Mouse (Mus musculus) heart, adult 8-10 months (tissue): ENCODE data around the gene Rapgefl1. TPM values are rescaled to one million over a fixed set of nuclear protein-coding genes. Genes with fewer than 3 reads are reported as not detected.

ENCODE experiments used
- DNase-seq: peaks from one replicate; pipeline ENCODE4 v3.0.0; 2022; ENCODE audit warnings: low spot score
- total RNA-seq, 4 experiments: library from RNA; stranded (reverse); gene quantifications; 2 replicates each; pipeline ENCODE4 v1.2.4; 2022

Rapgefl1 gene
- total RNA-seq = 1 to 10 TPM in 1 of 4 experiments, under 1 TPM in 3; 0.38 to 1.1 (median 0.76) TPM

- peak; percentile 73 for DNase-seq
Observed at GRCm38 (mm10) chr11:98836651-98837141, at the start of gene Rapgefl1. Gene Rapgefl1, plus strand, starts transcription at chr11:98836785.

GRCm38 (mm10) chr11:98787229-98787628 lies 49.4 kb upstream of the Rapgefl1 start:
- DNase-seq = no peak

- DNase-seq = no peak
Observed at GRCm38 (mm10) chr11:98787691-98788090, 48.9 kb upstream of the Rapgefl1 start.

DNA sequence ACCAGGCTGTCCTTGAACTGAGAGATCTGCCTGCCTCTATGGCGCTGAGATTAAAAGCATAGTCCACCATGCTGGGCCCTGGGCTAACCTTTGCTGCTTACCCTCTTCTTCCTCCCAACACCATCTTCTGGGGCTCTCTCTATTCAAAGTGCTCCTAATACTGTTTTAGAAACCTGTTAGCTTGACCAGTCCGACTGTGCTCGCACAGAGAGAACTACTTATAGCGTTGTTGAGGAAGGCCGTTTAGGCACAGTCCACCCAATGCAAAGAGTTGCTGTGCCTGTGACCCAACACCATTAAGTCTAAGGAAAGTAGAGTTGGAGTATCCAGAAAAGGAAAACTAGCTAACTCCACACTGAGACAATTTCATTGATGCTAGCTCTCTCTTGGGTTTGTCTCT lies 48.4 kb upstream of the Rapgefl1 start:
- no peak for DNase-seq

DNA sequence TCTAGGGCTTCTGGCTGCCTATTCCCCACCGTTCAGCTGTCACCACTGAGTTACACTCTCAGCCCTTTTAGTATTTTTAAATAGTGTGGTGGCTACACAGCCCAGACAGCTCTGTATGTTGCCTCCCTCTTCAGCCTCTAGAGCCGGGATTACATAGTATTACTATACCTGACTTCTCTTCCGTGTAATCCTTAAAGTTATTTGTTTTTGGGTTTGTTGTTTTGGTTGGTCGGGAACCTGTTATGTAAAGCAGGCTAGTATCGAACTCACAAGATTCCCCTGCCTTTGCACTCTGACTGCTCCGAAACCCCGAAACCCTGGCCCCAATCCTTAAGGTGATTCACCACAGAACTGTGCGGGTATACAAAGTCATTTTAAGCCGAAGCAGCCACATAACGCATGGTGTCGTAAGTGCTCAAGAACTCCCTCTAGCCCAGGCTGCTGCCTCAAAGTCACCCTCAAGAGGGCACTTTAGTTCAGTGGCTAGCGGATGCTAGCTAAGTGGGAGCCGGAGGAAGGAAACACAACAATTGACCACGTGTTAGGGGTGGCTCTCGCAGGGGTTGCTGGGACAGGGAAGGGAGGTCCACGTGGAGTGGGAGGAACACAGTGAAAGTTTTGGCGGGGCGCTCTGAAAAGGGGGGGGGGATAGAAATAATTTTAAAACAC lies 47.9 kb upstream of the Rapgefl1 start:
- peak; percentile 97 for DNase-seq

DNA sequence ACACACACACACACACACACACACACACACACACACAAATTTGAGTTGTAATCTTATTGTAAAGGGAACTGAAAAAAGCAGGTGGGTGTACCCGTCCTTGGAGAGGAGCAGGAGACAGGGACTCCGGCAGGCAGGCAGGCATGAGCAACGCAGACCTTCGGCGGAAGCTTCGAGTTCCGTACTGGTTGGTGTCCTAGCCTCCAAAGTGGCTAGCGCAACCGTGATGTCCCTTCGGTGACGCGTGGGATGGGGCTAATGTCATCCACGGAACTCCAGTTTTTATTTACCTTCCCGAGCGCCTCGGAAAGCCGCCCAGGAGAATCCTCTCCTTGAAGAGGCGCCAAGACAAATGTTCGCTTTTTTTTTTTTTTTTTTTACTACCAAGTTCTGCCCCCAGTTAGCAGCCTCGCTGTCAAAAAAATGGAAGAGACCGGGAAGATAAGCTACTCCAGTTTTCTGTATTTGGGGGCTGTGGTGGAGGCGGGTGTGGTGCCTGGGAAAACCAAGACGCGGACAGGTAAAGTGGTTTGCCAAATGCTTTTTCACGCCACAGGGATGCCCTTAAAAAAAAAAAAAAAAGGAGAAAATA lies 47.3 kb upstream of the Rapgefl1 start:
- DNase-seq = no peak

DNA sequence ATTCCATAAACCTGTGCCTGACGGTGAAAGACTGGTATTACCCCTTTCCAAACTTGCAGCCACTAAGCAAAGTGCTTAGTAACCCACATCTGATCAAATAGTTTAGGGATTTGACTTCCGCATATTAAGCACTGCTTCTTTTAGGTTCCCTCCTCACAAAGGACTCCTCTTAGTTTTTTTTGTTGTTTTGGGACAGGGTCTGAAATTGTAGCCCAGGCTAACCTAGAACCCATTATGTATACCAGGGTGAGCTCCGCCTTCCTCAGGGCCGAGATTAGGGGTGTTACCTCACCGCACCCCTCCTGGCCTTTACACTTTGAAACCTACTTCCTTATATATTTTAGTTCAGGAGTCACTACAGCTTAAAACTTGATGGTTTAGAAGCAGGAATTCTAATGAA lies 46.8 kb upstream of the Rapgefl1 start:
- no peak for DNase-seq

DNA sequence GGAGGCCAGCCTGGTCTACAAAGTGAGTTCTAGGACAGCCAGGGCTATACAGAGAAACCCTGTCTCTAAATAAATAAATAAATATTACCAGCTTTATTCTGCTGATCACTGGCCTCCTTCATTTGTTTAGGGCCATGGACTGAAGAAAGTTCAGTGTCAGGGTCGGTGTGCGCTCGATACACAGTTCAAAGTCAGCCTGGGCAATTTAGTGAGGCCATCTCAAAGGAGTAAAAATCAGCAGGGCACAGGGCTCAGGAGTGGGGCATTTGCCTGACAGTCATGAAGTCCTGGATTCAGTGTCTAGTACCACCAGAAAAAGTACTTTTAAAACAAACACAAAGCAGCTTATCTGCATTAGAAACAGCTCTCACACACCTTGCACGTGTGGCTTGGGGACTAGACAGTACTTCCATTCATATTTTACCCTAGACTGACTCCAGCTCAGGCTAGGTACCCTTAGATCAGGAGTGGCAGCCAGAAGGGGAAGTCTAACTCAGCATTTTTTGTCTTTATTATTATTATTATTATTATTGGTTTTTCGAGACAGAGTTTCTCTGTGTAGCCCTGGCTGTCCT lies 45.9 kb upstream of the Rapgefl1 start:
- no peak for DNase-seq

DNA sequence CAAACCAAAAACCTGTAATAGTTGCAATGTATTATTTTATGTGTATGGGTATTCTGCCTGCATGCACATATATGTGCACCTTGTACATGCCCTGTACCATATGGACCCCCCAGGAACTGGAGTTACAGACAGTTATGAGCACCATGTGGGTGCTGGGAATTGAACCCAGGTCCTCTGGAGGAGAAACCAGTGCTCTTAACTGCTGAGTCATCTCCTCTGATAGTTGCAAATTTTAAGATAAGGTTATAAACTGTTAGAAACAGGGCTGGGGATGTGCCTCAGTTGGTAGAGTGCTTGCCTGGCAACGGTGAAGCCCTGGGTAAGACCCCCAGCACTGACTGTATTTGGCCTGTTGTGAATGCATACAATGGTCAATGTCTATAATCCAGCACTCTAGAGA lies 45.1 kb upstream of the Rapgefl1 start:
- DNase-seq = no peak

- no peak for DNase-seq
Observed at GRCm38 (mm10) chr11:98792081-98792480, 44.5 kb upstream of the Rapgefl1 start.

DNA sequence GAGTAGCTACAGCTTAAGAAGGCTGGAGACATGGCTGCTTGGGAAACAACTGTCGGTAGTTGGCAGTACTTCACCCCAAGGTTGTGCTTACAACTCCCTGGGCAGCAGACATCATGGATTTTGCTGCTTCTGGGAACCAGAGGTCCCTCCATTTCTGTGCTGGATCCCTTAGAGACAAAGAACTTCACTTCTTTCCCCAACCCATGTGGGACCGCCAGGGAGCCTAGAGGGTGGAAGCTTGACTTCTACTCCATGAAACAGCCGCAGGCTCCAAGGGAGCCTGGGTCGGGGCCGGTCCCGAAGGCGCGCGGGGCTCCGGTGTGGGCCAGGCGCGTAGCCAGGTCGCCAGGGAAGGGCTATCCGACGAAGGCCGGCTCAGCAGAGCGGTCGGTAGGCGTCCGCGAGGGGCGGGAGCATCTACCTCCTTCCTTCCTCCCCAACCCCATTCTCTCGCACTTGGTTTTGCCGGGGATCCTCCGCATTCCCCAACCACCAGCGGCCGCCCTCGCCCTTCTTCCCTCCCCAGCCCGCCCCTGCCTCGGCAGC lies 42.0 kb upstream of the Rapgefl1 start:
- DNase-seq = peak; percentile 75

DNA sequence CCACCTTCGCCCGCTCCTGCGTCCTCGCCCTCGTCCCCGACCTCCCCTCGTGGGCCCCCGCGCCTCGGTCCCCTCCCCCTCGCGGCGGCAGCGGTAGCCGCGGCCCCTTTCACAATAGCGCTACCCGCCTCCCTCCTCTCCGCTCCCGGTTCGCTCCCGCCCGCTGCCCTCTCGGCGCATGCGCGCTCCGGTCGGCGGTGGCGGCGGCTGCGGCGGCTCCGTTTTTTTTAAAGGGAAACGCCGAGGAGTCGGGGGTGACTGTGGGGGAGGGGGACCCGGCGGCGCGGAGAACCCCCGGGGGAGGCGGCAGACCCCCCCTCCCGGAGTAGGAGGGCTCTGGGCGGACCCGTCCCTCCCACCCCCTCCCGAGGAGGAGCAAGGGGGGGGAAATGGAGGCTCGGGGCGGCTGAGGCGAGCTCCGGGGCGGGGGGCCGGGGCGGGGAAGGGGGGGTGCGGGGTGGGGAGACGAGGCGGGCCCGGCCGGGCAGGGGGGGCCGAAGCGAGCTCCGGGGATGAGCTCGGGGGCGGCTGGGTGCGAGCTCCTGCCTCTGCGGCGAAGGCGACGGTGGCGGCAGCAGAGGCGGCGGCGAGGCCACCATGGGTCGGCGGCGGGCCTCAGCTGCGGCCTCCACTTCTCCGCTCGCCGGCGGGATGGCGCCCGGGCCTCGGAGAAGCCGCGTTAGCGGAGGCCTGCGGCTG lies 41.4 kb upstream of the Rapgefl1 start, which contains the start of gene Msl1:
Msl1 (plus strand) TSS at position 502 of the 699 bp plus-strand sequence.
- DNase-seq = peak; percentile 76

DNA sequence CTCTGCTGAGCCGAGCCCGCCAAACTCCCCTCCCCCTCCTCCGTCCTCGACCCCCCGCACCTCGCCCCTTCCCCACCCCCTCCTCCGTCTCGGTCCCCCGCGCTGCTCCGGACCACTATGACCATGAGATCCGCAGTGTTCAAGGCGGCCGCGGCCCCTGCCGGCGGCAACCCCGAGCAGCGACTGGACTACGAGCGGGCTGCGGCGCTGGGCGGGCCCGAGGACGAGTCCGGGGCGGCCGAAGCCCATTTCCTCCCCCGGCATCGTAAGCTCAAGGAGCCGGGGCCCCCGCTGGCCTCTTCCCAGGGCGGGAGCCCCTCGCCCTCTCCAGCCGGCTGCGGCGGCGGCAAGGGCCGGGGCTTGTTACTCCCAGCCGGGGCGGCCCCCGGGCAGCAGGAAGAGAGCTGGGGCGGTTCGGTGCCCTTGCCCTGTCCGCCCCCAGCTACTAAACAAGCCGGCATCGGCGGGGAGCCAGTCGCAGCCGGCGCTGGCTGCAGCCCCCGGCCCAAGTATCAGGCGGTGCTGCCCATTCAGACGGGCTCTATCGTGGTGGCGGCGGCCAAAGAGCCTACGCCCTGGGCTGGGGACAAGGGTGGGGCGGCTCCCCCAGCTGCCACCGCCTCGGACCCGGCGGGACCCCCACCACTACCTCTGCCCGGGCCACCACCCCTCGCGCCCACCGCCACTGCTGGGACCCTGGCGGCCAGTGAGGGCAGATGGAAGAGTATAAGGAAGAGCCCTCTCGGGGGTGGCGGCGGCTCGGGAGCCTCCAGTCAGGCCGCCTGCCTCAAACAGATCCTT lies 40.7 kb upstream of the Rapgefl1 start:
- no peak for DNase-seq

GRCm38 (mm10) chr11:98796515-98797216 lies 39.9 kb upstream of the Rapgefl1 start:
- peak; percentile 42 for DNase-seq

DNA sequence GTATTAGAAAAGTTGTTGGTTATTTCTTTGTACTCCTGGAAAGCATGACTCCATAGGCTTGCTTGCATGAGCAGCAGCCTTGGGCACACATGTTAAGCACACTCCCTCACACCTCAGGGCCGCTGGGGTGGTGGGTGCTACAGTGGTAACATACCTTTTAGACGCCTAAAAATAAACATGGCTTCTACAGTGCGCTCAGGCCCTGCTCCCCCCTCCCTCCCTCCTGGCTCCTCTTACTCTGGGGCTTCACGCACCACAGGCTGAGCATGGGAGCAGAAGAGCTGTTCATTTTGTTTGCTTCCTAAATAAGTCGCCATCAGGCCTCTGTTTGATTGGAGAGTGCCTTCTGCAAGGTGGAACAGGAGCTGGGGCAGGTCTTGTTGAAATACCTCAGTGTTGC lies 39.3 kb upstream of the Rapgefl1 start:
- no peak for DNase-seq

- no peak for DNase-seq
Observed at GRCm38 (mm10) chr11:98797909-98798308, 38.7 kb upstream of the Rapgefl1 start.

- no peak for DNase-seq
Observed at GRCm38 (mm10) chr11:98804605-98805004, 32.0 kb upstream of the Rapgefl1 start, which contains the start of gene Casc3. Gene Casc3, plus strand, starts transcription at chr11:98804905.

GRCm38 (mm10) chr11:98808417-98808816 lies 28.2 kb upstream of the Rapgefl1 start:
- no peak for DNase-seq

GRCm38 (mm10) chr11:98809457-98810290 lies 26.9 kb upstream of the Rapgefl1 start:
- peak; percentile 99 for DNase-seq
